Mouse (Mus musculus): ENCODE measurements at regions not wholly inside any gene's neighbourhood (a gene's known extent, or its start where the extent isn't known, plus 50 kb on each side); places are given as distances from the start of the nearest gene placed in this dataset.

GRCm38 (mm10) chr12:106722761-106723160 is 712.7 kb downstream of the Vrk1 start:
- no peak for TF ChIP-seq CTCF (IDR thresholded peaks at IDR 0.05; ENCODE audit: borderline replicate concordance, insufficient read depth, low read depth, low read length)
- no peak for TF ChIP-seq POLR2A (IDR thresholded peaks at IDR 0.05; ENCODE audit: borderline replicate concordance, insufficient read depth, low read length)

Data from cerebellum, adult 2 months (tissue).